Mouse (Mus musculus) testis, adult 2 months (tissue): ENCODE data around the gene Gm5737.

Experiments
- CTCF ChIP-seq: fragments of 200-500 bp; IDR thresholded peaks from 2 replicates; pipeline ENCODE4 v1.5.1; 2012; ENCODE audit warnings: low read depth, mild to moderate bottlenecking, inconsistent platforms, low read length, moderate library complexity; ENCODE audit not compliant: control insufficient read depth, insufficient read depth, insufficient replicate concordance
- POLR2A ChIP-seq: fragments of 200-500 bp; IDR thresholded peaks from 2 replicates; pipeline ENCODE4 v1.6.1; 2012; ENCODE audit warnings: low read depth, mild to moderate bottlenecking, inconsistent platforms, low read length, moderate library complexity; ENCODE audit not compliant: control insufficient read depth

DNA sequence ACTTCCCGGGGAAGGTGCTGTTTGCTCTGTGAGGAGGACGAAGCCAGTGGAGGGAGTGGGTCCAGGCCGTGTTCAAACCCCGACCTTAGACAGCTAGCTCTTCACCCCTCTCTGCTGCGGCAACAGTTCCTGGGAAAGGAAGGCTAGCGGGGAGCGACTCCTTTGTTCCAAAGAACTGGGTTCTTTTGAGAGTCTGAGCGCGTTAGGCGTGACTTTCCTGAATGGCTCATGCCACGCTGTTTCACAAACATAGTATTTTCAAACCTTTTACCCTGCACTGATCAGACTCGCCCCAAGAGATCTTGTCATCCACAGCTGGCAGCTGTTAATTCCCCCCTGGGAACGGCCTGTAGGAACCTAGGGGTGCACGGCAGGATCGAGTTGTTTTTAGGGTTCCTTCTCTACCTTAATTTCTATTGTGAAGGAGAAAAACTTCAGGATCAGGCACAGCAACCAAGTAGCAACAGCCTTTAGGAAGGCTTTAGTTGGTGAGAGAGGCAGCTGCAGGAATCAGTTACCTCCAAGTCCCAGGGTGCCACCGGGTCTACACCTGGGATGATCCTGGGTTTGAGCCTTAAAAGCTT, 31.8 kb downstream of the Gm5737 start:
- TF ChIP-seq CTCF (no peak), POLR2A (no peak)
